Mouse (Mus musculus): ENCODE data around the gene Prmt3.

DNA sequence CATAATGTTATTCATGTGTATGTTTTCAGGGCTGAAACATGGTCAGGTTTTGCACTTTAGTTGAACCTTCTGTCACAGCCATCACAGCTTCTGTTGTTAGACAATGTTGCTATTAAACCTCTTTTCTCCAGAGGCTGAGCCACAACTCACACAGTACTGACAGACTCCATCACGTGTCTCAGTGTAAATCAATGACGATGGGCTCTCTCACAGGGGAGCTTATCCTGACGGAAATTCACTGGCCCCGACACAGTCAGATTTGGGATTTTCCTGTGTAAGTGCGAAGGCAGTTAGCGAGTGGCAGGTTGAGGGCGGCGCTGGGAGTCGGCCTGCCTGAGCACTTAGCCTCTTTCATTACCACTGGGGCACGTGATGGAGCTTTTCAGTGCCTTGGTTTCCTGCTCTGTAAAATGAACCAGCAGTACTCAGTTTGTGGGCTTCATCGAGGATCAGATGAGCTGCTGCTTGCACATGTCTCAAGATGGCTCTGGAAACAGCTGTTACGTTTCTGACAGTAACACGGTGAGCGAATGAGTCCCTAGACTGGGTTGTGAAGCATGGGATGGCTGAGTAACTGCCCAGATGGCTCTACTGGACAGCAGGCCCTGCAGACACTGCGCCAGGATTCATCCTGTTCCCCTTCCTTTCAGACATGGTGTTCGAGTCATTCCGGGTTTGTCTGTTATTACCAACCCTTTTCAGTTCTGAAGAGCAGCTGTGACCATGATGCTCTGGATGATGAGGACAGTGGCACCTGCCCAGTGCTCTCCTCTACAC, 29.9 kb downstream of the Prmt3 start:
- TF ChIP-seq ZNF384 (IDR thresholded peaks at IDR 0.05; ENCODE audit: low read depth, low read length) (no peak), ZC3H11A (IDR thresholded peaks at IDR 0.05; ENCODE audit: borderline replicate concordance, low read depth, low read length) (no peak), HCFC1 (IDR thresholded peaks at IDR 0.05; ENCODE audit: borderline replicate concordance, insufficient read depth, low read length) (no peak), MAFK (IDR thresholded peaks at IDR 0.05; ENCODE audit: insufficient read depth, low read depth, low read length) (no peak), CHD2 (IDR thresholded peaks at IDR 0.05; ENCODE audit: low read depth, low read length) (no peak)
